Mouse (Mus musculus) MEL (cell line): ENCODE data around the gene Bcl2l10. TPM values are rescaled to one million over a fixed set of nuclear protein-coding genes. Genes with fewer than 3 reads are reported as not detected.
A peak's percentile ranks its signal among the peaks of the same experiment; 100 is the strongest.

Experiments used
- DNase-seq: peaks from one replicate; pipeline ENCODE4 v3.0.0; 2011; ENCODE audit warnings: low read depth, low spot score
- H3K27ac ChIP-seq: 2 replicates; pipeline ENCODE4 v1.5.1; 2012; ENCODE audit warnings: low read depth, mild to moderate bottlenecking, control low read depth, low read length, moderate library complexity; ENCODE audit not compliant: control insufficient read depth
- H3K27me3 ChIP-seq, 2 experiments: fragments of 150-350 bp in 1 of 2; sonication (generic) in 1 of 2; 2 replicates each; pipeline ENCODE4 v1.6.1; 2012; ENCODE audit warnings: low read length in 2 of 2, mild to moderate bottlenecking in 2 of 2, improper control_type of control experiment in 1 of 2, moderate library complexity in 1 of 2; ENCODE audit not compliant: insufficient read depth in 2 of 2, control insufficient read depth in 1 of 2
- H3K36me3 ChIP-seq, 2 experiments: 2 replicates each; pipeline ENCODE4 v1.6.1; 2012 to 2014; ENCODE audit warnings: low read length in 2 of 2, improper control_type of control experiment in 1 of 2, inconsistent platforms in 1 of 2, mild to moderate bottlenecking in 1 of 2; ENCODE audit not compliant: insufficient read depth in 2 of 2, control insufficient read depth in 1 of 2
- H3K4me1 ChIP-seq, 2 experiments: fragments of 150-350 bp in 1 of 2; sonication (generic) in 1 of 2; 2 replicates each; pipeline ENCODE4 v1.6.1; 2012; ENCODE audit warnings: low read length in 2 of 2, improper control_type of control experiment in 1 of 2, mild to moderate bottlenecking in 1 of 2; ENCODE audit not compliant: insufficient read depth in 2 of 2, control insufficient read depth in 1 of 2
- H3K4me3 ChIP-seq, 2 experiments: fragments of 150-350 bp in 1 of 2; sonication (generic) in 1 of 2; 2 replicates each; pipeline ENCODE4 v1.5.1; 2012; ENCODE audit warnings: low read depth in 2 of 2, low read length in 2 of 2, mild to moderate bottlenecking in 2 of 2, moderate library complexity in 2 of 2, control low read depth in 1 of 2, improper control_type of control experiment in 1 of 2; ENCODE audit not compliant: control insufficient read depth in 1 of 2, insufficient read depth in 1 of 2
- H3K79me2 ChIP-seq: 2 replicates; pipeline ENCODE4 v1.6.1; 2012; ENCODE audit warnings: mild to moderate bottlenecking, low read length, moderate library complexity; ENCODE audit not compliant: control insufficient read depth, poor library complexity, insufficient read depth
- H3K9ac ChIP-seq: 2 replicates; pipeline ENCODE4 v1.6.1; 2012; ENCODE audit warnings: low read depth, mild to moderate bottlenecking, control low read depth, low read length, moderate library complexity; ENCODE audit not compliant: control insufficient read depth, poor library complexity, severe bottlenecking
- H3K9me3 ChIP-seq: fragments of 150-350 bp; sonication (generic); replicated peaks from 2 replicates; pipeline ENCODE4 v1.6.1; 2012; ENCODE audit warnings: mild to moderate bottlenecking, low read length, improper control_type of control experiment, moderate library complexity; ENCODE audit not compliant: insufficient read depth
- CHD1 ChIP-seq: IDR thresholded peaks from 2 replicates; pipeline ENCODE4 v1.6.1; 2012; ENCODE audit warnings: low read depth, mild to moderate bottlenecking, inconsistent platforms, low read length, improper control_type of control experiment
- CHD2 ChIP-seq: IDR thresholded peaks from 2 replicates; pipeline ENCODE4 v1.6.1; 2011; ENCODE audit warnings: low read length, improper control_type of control experiment
- CTCF ChIP-seq, 3 experiments: IDR thresholded peaks in 2 of 3; conservative IDR thresholded peaks in 1 of 3; 2 replicates each; pipeline ENCODE4 v1.5.1; 2011 to 2012; ENCODE audit warnings: low read length in 3 of 3, low read depth in 2 of 3, mild to moderate bottlenecking in 2 of 3, improper control_type of control experiment in 1 of 3, inconsistent platforms in 1 of 3, mixed read lengths in 1 of 3, moderate library complexity in 1 of 3; ENCODE audit not compliant: control insufficient read depth in 1 of 3, insufficient read depth in 1 of 3, poor library complexity in 1 of 3, severe bottlenecking in 1 of 3
- ELF1 ChIP-seq: IDR thresholded peaks from 2 replicates; pipeline ENCODE4 v1.6.1; 2014; ENCODE audit warnings: low read depth, mild to moderate bottlenecking, inconsistent platforms, low read length, improper control_type of control experiment, moderate library complexity
- GABPA ChIP-seq: IDR thresholded peaks from 2 replicates; pipeline ENCODE4 v1.6.1; 2012; ENCODE audit warnings: low read depth, mild to moderate bottlenecking, inconsistent platforms, low read length, improper control_type of control experiment, moderate library complexity
- GATA1 ChIP-seq: IDR thresholded peaks from 2 replicates; pipeline ENCODE4 v1.6.1; 2011; ENCODE audit warnings: low read depth, low read length, improper control_type of control experiment
- JUND ChIP-seq: IDR thresholded peaks from 2 replicates; pipeline ENCODE4 v1.6.1; 2011; ENCODE audit warnings: low read depth, mild to moderate bottlenecking, improper control_type of control experiment, low read length
- KAT2A ChIP-seq: conservative IDR thresholded peaks from 2 replicates; pipeline ENCODE4 v1.6.1; 2012; ENCODE audit warnings: low read depth, low read length, improper control_type of control experiment, inconsistent platforms
- MAZ ChIP-seq: IDR thresholded peaks from 2 replicates; pipeline ENCODE4 v1.6.1; 2012; ENCODE audit warnings: low read depth, mild to moderate bottlenecking, inconsistent platforms, low read length, improper control_type of control experiment
- MXI1 ChIP-seq: IDR thresholded peaks from 2 replicates; pipeline ENCODE4 v1.6.1; 2011; ENCODE audit warnings: mild to moderate bottlenecking, low read depth, low read length, improper control_type of control experiment
- MYC ChIP-seq: IDR thresholded peaks from 2 replicates; pipeline ENCODE4 v1.6.1; 2011; ENCODE audit warnings: low read depth, mild to moderate bottlenecking, low read length, improper control_type of control experiment, moderate library complexity
- NRF1 ChIP-seq: IDR thresholded peaks from 2 replicates; pipeline ENCODE4 v1.6.1; 2014; ENCODE audit warnings: low read depth, mild to moderate bottlenecking, inconsistent platforms, low read length, improper control_type of control experiment, moderate library complexity; ENCODE audit not compliant: poor library complexity, insufficient read depth, severe bottlenecking
- POLR2A ChIP-seq, 2 experiments: IDR thresholded peaks; 2 replicates each; pipeline ENCODE4 v1.6.1; 2011 to 2012; ENCODE audit warnings: low read length in 2 of 2, mild to moderate bottlenecking in 2 of 2, control low read depth in 1 of 2, improper control_type of control experiment in 1 of 2, low read depth in 1 of 2, moderate library complexity in 1 of 2; ENCODE audit not compliant: control insufficient read depth in 1 of 2, insufficient read depth in 1 of 2, poor library complexity in 1 of 2
- POLR2AphosphoS2 ChIP-seq: IDR thresholded peaks from 2 replicates; pipeline ENCODE4 v1.6.1; 2011; ENCODE audit warnings: low read length, improper control_type of control experiment
- POLR2AphosphoS5 ChIP-seq: IDR thresholded peaks from 2 replicates; pipeline ENCODE4 v1.6.1; 2012; ENCODE audit warnings: low read depth, borderline replicate concordance, mild to moderate bottlenecking, inconsistent platforms, low read length, moderate library complexity, mixed read lengths
- TAL1 ChIP-seq: IDR thresholded peaks from 2 replicates; pipeline ENCODE4 v1.6.1; 2012; ENCODE audit warnings: mild to moderate bottlenecking, inconsistent platforms, low read length, moderate library complexity, mixed read lengths
- TCF12 ChIP-seq: IDR thresholded peaks from 2 replicates; pipeline ENCODE4 v1.6.1; 2014; ENCODE audit warnings: low read depth, mild to moderate bottlenecking, inconsistent platforms, low read length, improper control_type of control experiment, moderate library complexity
- UBTF ChIP-seq: IDR thresholded peaks from 2 replicates; pipeline ENCODE4 v1.6.1; 2012; ENCODE audit warnings: low read depth, mild to moderate bottlenecking, inconsistent platforms, low read length, improper control_type of control experiment, moderate library complexity, borderline replicate concordance; ENCODE audit not compliant: insufficient read depth
- USF1 ChIP-seq: IDR thresholded peaks from 2 replicates; pipeline ENCODE4 v1.6.1; 2014; ENCODE audit warnings: low read depth, mild to moderate bottlenecking, inconsistent platforms, low read length, improper control_type of control experiment, moderate library complexity
- USF2 ChIP-seq, 2 experiments: IDR thresholded peaks; 2 replicates each; pipeline ENCODE4 v1.6.1; 2011 to 2012; ENCODE audit warnings: improper control_type of control experiment in 2 of 2, low read length in 2 of 2, borderline replicate concordance in 1 of 2, inconsistent platforms in 1 of 2, low read depth in 1 of 2, mild to moderate bottlenecking in 1 of 2; ENCODE audit not compliant: insufficient read depth in 1 of 2
- ZNF384 ChIP-seq: IDR thresholded peaks from 2 replicates; pipeline ENCODE4 v1.6.1; 2012; ENCODE audit warnings: low read depth, mild to moderate bottlenecking, inconsistent platforms, low read length, improper control_type of control experiment
- polyA plus RNA-seq, 2 experiments: library from polyadenylated mRNA; stranded (reverse) in 1 of 2; unstranded in 1 of 2; fragments of >175 nt in 1 of 2; fragments of >200 nt in 1 of 2; gene quantifications; 2 replicates each; pipeline versions ENCODE4 v1.2.1 to v1.2.4; 2012; ENCODE audit warnings: low replicate concordance in 2 of 2, low read depth in 1 of 2; ENCODE audit not compliant: insufficient read length in 2 of 2, insufficient read depth in 1 of 2, missing spikeins in 1 of 2
- total RNA-seq: library from RNA; depleted of rRNA; stranded (reverse); fragments of 300-350 nt; gene quantifications from 2 replicates; pipeline ENCODE4 v1.2.3, GENCODE M21; 2012

Gene Bcl2l10
- total and polyA plus RNA-seq, 3 experiments: not detected

GRCm38 (mm10) chr9:75314517-75315105 is 32.9 kb upstream of the Bcl2l10 start:
- H3K9me3 ChIP-seq: no peaks in the 10 kb centered on the region

GRCm38 (mm10) chr9:75315238-75315637 is 32.3 kb upstream of the Bcl2l10 start:
- Histone ChIP-seq H3K79me2 (no peaks in the 10 kb centered on the region; the same call in 1 of the 2 replicates), H3K4me1 (peaks cover 0 to 12% of the 10 kb centered on the region in 2 experiments; a peak in 3 of 4 replicates), H3K27ac (no peak overlapping the region), H3K36me3 (peaks cover 0 to 7% of the 10 kb centered on the region in 2 experiments; a peak in 2 of 4 replicates), H3K4me3 (peak overlapping the region in 1 of 2 experiments; percentile 74; a peak in 2 of 4 replicates), H3K27me3 (no peaks in the 10 kb centered on the region), H3K9me3 (no peaks in the 10 kb centered on the region), H3K9ac (0 out of 2 replicates have a peak overlapping the region, but pooled peaks have one; percentile 76)
- DNase-seq: peak; percentile 50
- TF ChIP-seq TAL1 (no peak), MXI1 (0 out of 2 replicates have a peak, but pooled peaks have one; percentile 12), ZNF384 (no peak), USF2 (IDR thresholded peaks at IDR 0.05; ENCODE audit: borderline replicate concordance in 1 of 2, insufficient read depth in 1 of 2, low read depth in 1 of 2, low read length in 2 of 2) (no peak), UBTF (no peak), USF1 (peak; percentile 44; the same call in 1 of the 2 replicates), KAT2A (no peak)

More at GRCm38 (mm10) chr9:75314517-75315105, 32.9 kb upstream of the Bcl2l10 start:
- Histone ChIP-seq H3K79me2 (no peaks in the 10 kb centered on the region; the same call in 1 of the 2 replicates), H3K4me1 (peaks cover 0 to 12% of the 10 kb centered on the region in 2 experiments; a peak in 3 of 4 replicates), H3K4me3 (peak overlapping the region; percentile 74 to 82), H3K27me3 (no peaks in the 10 kb centered on the region), H3K9ac (peak overlapping the region; percentile 76), H3K27ac (peak overlapping the region; percentile 33; the same call in 1 of the 2 replicates), H3K36me3 (peaks cover 0 to 7% of the 10 kb centered on the region in 2 experiments; a peak in 2 of 4 replicates)
- DNase-seq: peak; percentile 61
- no peak for TF ChIP-seq CHD2
- TF ChIP-seq ZNF384: no peak
- no peak for TF ChIP-seq ELF1
- TF ChIP-seq TCF12: no peak

GRCm38 (mm10) chr9:75316771-75317170 is 30.8 kb upstream of the Bcl2l10 start:
- DNase-seq: no peak
- Histone ChIP-seq H3K9me3 (no peaks in the 10 kb centered on the region), H3K4me1 (peaks cover 0 to 12% of the 10 kb centered on the region in 2 experiments; a peak in 3 of 4 replicates), H3K36me3 (peaks cover 0 to 7% of the 10 kb centered on the region in 2 experiments; a peak in 2 of 4 replicates), H3K9ac (no peak overlapping the region), H3K4me3 (no peak overlapping the region), H3K27me3 (no peaks in the 10 kb centered on the region), H3K27ac (no peak overlapping the region)
- no peak for TF ChIP-seq ELF1
- TF ChIP-seq GATA1: no peak
- TF ChIP-seq CHD2: no peak
- TF ChIP-seq MAZ: no peak
- no peak for TF ChIP-seq CTCF (IDR thresholded peaks at IDR 0.05 in 2 of 3, conservative IDR thresholded peaks at IDR 0.05 in 1 of 3; ENCODE audit: control insufficient read depth in 1 of 3, insufficient read depth in 1 of 3, low read depth in 2 of 3, low read length in 3 of 3, poor library complexity in 1 of 3, severe bottlenecking in 1 of 3)
- TF ChIP-seq CHD1: no peak
- no peak for TF ChIP-seq POLR2A (IDR thresholded peaks at IDR 0.05; ENCODE audit: control insufficient read depth in 1 of 2, insufficient read depth in 1 of 2, low read depth in 1 of 2, low read length in 2 of 2, poor library complexity in 1 of 2)
- TF ChIP-seq NRF1: no peak
- TF ChIP-seq MYC: no peak
- TF ChIP-seq ZNF384: no peak
- no peak for TF ChIP-seq JUND
- no peak for TF ChIP-seq POLR2AphosphoS5
- no peak for TF ChIP-seq GABPA
- TF ChIP-seq UBTF: no peak
- no peak for TF ChIP-seq TAL1
- TF ChIP-seq POLR2AphosphoS2: no peak
- TF ChIP-seq, all 39 proteins: peak for 0
- no peaks in the 10 kb centered on the region; the same call in 1 of the 2 replicates for H3K79me2 ChIP-seq
